Mouse (Mus musculus): Measurements from ENCODE around the gene Slco2a1. TPM values are rescaled to one million over a fixed set of nuclear protein-coding genes. Genes with fewer than 3 reads are reported as not detected.

The Slco2a1 gene
- polyA plus RNA-seq, 1 experiment, result 0.12 TPM

- H3K4me3 ChIP-seq, result no peak overlapping the region
- no peaks in the 10 kb centered on the region for H3K79me2 ChIP-seq (ENCODE audit: control insufficient read depth, insufficient read depth)
- TF ChIP-seq POLR2AphosphoS2 (IDR thresholded peaks at IDR 0.05; ENCODE audit: insufficient read length, low read depth), result no peak
- no peak for TF ChIP-seq MYOD1 (IDR thresholded peaks at IDR 0.05; ENCODE audit: control insufficient read depth in 1 of 3, insufficient read length in 2 of 3, low read depth in 2 of 3)
- H3K4me2 ChIP-seq (ENCODE audit: low read depth), result no peak overlapping the region
- no peaks in the 10 kb centered on the region for H3K27me3 ChIP-seq (ENCODE audit: control insufficient read depth, insufficient read depth, insufficient read length)
- H3ac ChIP-seq (ENCODE audit: control insufficient read depth, insufficient read length), result no peak overlapping the region
- no peaks in the 10 kb centered on the region for H3K36me3 ChIP-seq (ENCODE audit: control insufficient read depth, insufficient read depth)
These were observed 12.6 kb upstream of the Slco2a1 start for GRCm38 (mm10) chr9:102975887-102976286.

- H3K27me3 ChIP-seq (ENCODE audit: control insufficient read depth, insufficient read depth, insufficient read length), result no peaks in the 10 kb centered on the region
- TF ChIP-seq TCF12 (IDR thresholded peaks at IDR 0.05; ENCODE audit: insufficient read depth, poor library complexity, severe bottlenecking) (no peak), POLR2AphosphoS2 (IDR thresholded peaks at IDR 0.05; ENCODE audit: insufficient read length, low read depth) (no peak), SRF (IDR thresholded peaks at IDR 0.05; ENCODE audit: control insufficient read depth, insufficient read length, low read depth) (no peak), MYOG (IDR thresholded peaks at IDR 0.05; ENCODE audit: control insufficient read depth in 1 of 3, insufficient read depth in 1 of 3, insufficient read length in 2 of 3, low read depth in 2 of 3) (no peak), POLR2A (IDR thresholded peaks at IDR 0.05; ENCODE audit: insufficient read length, low read depth) (no peak), MYOD1 (IDR thresholded peaks at IDR 0.05; ENCODE audit: control insufficient read depth in 1 of 3, insufficient read length in 2 of 3, low read depth in 2 of 3) (no peak), MAX (IDR thresholded peaks at IDR 0.05; ENCODE audit: low read depth) (no peak), REST (IDR thresholded peaks at IDR 0.05; ENCODE audit: insufficient read depth, insufficient read length) (no peak), CEBPB (IDR thresholded peaks at IDR 0.05; ENCODE audit: insufficient read depth, poor library complexity, severe bottlenecking) (no peak), E2F4 (IDR thresholded peaks at IDR 0.05; ENCODE audit: insufficient read depth) (no peak), USF1 (IDR thresholded peaks at IDR 0.05; ENCODE audit: low read depth) (no peak), TCF3 (IDR thresholded peaks at IDR 0.05; ENCODE audit: insufficient read length, low read depth) (no peak)
- no peak overlapping the region for H3ac ChIP-seq (ENCODE audit: control insufficient read depth, insufficient read length)
- no peaks in the 10 kb centered on the region for H3K36me3 ChIP-seq (ENCODE audit: control insufficient read depth, insufficient read depth)
- no peaks in the 10 kb centered on the region for H3K79me2 ChIP-seq (ENCODE audit: control insufficient read depth, insufficient read depth)
- H3K4me3 ChIP-seq, result no peak overlapping the region
- no peak overlapping the region for H3K4me2 ChIP-seq (ENCODE audit: low read depth)
These were observed 11.4 kb upstream of the Slco2a1 start for GRCm38 (mm10) chr9:102977090-102977489.

DNA sequence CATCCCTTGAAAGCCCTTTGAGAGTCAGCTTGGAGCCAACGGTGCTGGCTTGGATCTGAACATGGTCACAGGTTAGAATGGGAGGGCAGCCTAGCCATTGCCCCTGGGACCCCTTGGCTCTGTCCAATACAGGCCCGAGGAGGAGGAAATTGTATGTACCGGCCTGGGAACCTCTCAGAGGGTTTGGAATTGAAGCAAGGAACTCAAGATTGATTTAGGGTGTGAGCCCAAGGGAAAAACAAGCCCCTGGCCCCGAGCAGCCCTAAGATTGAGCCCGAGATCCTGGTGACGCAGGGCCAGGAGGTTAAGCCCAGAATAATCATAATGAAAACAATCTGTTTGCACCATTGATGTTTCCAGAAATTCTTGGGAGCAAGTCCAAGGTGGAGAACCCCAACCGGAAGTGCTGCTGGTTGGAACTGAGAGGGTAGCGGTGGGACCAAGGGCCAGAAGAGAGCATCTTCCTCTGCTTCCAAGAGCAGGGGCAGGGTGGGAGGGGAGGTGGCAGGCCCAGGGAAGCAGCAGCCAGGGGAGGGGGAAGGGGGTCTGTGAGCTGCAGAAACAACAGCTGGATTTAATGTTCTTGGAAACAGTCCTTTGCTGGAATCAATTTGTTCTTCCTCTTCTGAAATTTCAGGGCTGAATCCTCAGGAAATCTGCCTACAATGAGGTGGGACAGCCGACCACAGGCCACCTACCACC lies 10.6 kb upstream of the Slco2a1 start:
- H3K36me3 ChIP-seq (ENCODE audit: control insufficient read depth, insufficient read depth), result no peaks in the 10 kb centered on the region
- H3ac ChIP-seq (ENCODE audit: control insufficient read depth, insufficient read length), result no peak overlapping the region
- TF ChIP-seq POLR2AphosphoS2 (IDR thresholded peaks at IDR 0.05; ENCODE audit: insufficient read length, low read depth) (no peak), TCF12 (IDR thresholded peaks at IDR 0.05; ENCODE audit: insufficient read depth, poor library complexity, severe bottlenecking) (no peak), MAX (IDR thresholded peaks at IDR 0.05; ENCODE audit: low read depth) (no peak), USF1 (IDR thresholded peaks at IDR 0.05; ENCODE audit: low read depth) (no peak), SRF (IDR thresholded peaks at IDR 0.05; ENCODE audit: control insufficient read depth, insufficient read length, low read depth) (no peak), REST (IDR thresholded peaks at IDR 0.05; ENCODE audit: insufficient read depth, insufficient read length) (no peak), CEBPB (IDR thresholded peaks at IDR 0.05; ENCODE audit: insufficient read depth, poor library complexity, severe bottlenecking) (no peak), MYOG (IDR thresholded peaks at IDR 0.05; ENCODE audit: control insufficient read depth in 1 of 3, insufficient read depth in 1 of 3, insufficient read length in 2 of 3, low read depth in 2 of 3) (no peak), POLR2A (IDR thresholded peaks at IDR 0.05; ENCODE audit: insufficient read length, low read depth) (no peak), TCF3 (IDR thresholded peaks at IDR 0.05; ENCODE audit: insufficient read length, low read depth) (no peak), E2F4 (IDR thresholded peaks at IDR 0.05; ENCODE audit: insufficient read depth) (no peak), MYOD1 (IDR thresholded peaks at IDR 0.05; ENCODE audit: control insufficient read depth in 1 of 3, insufficient read length in 2 of 3, low read depth in 2 of 3) (no peak)
- H3K27me3 ChIP-seq (ENCODE audit: control insufficient read depth, insufficient read depth, insufficient read length), result no peaks in the 10 kb centered on the region
- H3K4me2 ChIP-seq (ENCODE audit: low read depth), result no peak overlapping the region
- no peak overlapping the region for H3K4me3 ChIP-seq
- no peaks in the 10 kb centered on the region for H3K79me2 ChIP-seq (ENCODE audit: control insufficient read depth, insufficient read depth)

- TF ChIP-seq TCF3 (IDR thresholded peaks at IDR 0.05; ENCODE audit: insufficient read length, low read depth), result no peak
- no peak for TF ChIP-seq SRF (IDR thresholded peaks at IDR 0.05; ENCODE audit: control insufficient read depth, insufficient read length, low read depth)
- no peak for TF ChIP-seq USF1 (IDR thresholded peaks at IDR 0.05; ENCODE audit: low read depth)
- no peak for TF ChIP-seq MAX (IDR thresholded peaks at IDR 0.05; ENCODE audit: low read depth)
- TF ChIP-seq MYOD1 (IDR thresholded peaks at IDR 0.05; ENCODE audit: control insufficient read depth in 1 of 3, insufficient read length in 2 of 3, low read depth in 2 of 3), result no peak
- no peak for TF ChIP-seq E2F4 (IDR thresholded peaks at IDR 0.05; ENCODE audit: insufficient read depth)
- no peak for TF ChIP-seq MYOG (IDR thresholded peaks at IDR 0.05; ENCODE audit: control insufficient read depth in 1 of 3, insufficient read depth in 1 of 3, insufficient read length in 2 of 3, low read depth in 2 of 3)
- no peak for TF ChIP-seq POLR2A (IDR thresholded peaks at IDR 0.05; ENCODE audit: insufficient read length, low read depth)
- TF ChIP-seq REST (IDR thresholded peaks at IDR 0.05; ENCODE audit: insufficient read depth, insufficient read length), result no peak
- no peak for TF ChIP-seq CEBPB (IDR thresholded peaks at IDR 0.05; ENCODE audit: insufficient read depth, poor library complexity, severe bottlenecking)
- no peak for TF ChIP-seq POLR2AphosphoS2 (IDR thresholded peaks at IDR 0.05; ENCODE audit: insufficient read length, low read depth)
- no peak for TF ChIP-seq TCF12 (IDR thresholded peaks at IDR 0.05; ENCODE audit: insufficient read depth, poor library complexity, severe bottlenecking)
- Histone ChIP-seq H3K79me2 (ENCODE audit: control insufficient read depth, insufficient read depth) (no peaks in the 10 kb centered on the region), H3K27me3 (ENCODE audit: control insufficient read depth, insufficient read depth, insufficient read length) (no peaks in the 10 kb centered on the region), H3ac (ENCODE audit: control insufficient read depth, insufficient read length) (no peak overlapping the region), H3K4me2 (ENCODE audit: low read depth) (no peak overlapping the region), H3K36me3 (ENCODE audit: control insufficient read depth, insufficient read depth) (no peaks in the 10 kb centered on the region), H3K4me3 (no peak overlapping the region)
These were observed 9.4 kb upstream of the Slco2a1 start for GRCm38 (mm10) chr9:102979011-102979700.
